Mouse (Mus musculus): Measurements from ENCODE around the gene Prr27. TPM values are rescaled to one million over a fixed set of nuclear protein-coding genes. Genes with fewer than 3 reads are reported as not detected.

Prr27 gene
- polyA plus RNA-seq (2021; fragmentation: Nextera tagmentation) = not detected in 2 replicates
- long read RNA-seq, experiment 1 = 0 reads
- long read RNA-seq, experiment 2 = 0 reads

DNA sequence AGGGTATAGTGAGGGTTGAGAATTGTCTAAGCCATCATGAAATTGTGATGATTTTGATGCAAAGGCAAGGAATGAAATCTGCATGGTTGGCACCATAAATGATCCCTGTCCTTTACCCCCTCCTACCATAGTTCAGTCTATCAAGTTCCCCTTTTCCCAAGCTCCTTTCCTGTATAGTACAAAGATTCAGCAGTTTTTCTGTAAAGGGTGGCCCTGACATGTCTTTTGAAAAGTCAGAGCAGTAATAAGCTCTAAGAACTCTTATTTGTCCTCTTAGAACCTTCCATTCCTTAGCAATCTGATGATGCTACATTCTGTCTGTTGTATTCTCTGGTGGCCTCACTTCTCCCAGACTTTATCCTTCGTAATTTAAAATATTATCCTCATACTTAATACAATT lies at the start of gene Prr27:
Gene Prr27 (plus strand): TSS at position 301 of the 400 bp plus-strand sequence.

DNA sequence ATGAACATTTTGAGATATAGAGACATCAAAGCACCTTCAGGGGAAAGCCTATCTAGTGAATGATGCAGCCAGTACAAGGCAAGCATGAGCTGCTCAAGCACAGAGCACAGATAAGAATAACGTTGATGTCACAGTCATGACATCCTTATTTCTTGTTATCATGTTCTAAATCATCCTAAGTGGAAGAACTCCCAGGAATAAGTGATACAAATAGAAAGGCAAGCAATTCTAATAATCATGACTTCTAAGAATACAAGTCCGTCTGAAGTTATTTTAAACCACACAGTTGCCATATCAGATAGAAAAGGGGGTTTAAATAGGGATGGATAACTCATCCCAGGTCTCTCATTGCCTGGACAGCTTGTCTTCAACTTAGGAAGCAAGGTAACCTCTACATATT lies 17.7 kb upstream of the Prr27 start, which contains the start of gene Csn1s2b:
Gene Csn1s2b (plus strand): TSS at position 301 of the 400 bp plus-strand sequence.

DNA sequence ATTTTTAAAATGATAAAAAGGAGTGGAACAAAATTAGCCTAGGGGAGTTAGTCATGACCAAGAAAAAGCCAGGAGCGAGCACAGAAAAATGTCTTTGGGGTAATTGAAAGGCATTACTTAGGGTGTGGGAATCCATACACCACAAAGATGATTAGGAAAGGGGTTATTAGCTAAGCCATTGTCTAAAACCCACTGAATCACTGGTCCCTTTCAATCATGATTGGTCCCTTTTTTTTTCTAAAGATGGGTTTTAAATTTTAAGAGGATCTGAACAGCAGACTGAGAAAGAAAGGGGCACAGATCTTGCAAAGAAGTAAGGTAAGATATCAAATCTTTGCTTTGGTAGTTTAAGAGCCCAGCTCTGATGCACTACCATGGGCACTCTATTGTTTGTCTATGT lies 59.2 kb downstream of the Prr27 start, which contains the start of gene Odam:
Gene Odam (plus strand): TSS at position 301 of the 400 bp plus-strand sequence.

Other genes starting within 250 kb of the Prr27 start
- not detected in 2 replicates for gene Sult1e1, start 234.1 kb upstream of the Prr27 start, polyA plus RNA-seq (2021; fragmentation: Nextera tagmentation)
- not detected in 2 replicates for gene Csn1s1, start 159.5 kb upstream of the Prr27 start, polyA plus RNA-seq (2021; fragmentation: Nextera tagmentation)
- not detected in 2 replicates for gene Csn2, start 126.1 kb upstream of the Prr27 start, polyA plus RNA-seq (2021; fragmentation: Nextera tagmentation)
- gene Csn1s2a, start 51.1 kb upstream of the Prr27 start, polyA plus RNA-seq (2021; fragmentation: Nextera tagmentation) = not detected in 2 replicates
- gene Csn1s2b, start 17.6 kb upstream of the Prr27 start, polyA plus RNA-seq (2021; fragmentation: Nextera tagmentation) = not detected in 2 replicates
- not detected in 2 replicates for gene Odam, start 59.3 kb downstream of the Prr27 start, polyA plus RNA-seq (2021; fragmentation: Nextera tagmentation)
- gene Csn3, start 99.9 kb downstream of the Prr27 start, polyA plus RNA-seq (2021; fragmentation: Nextera tagmentation) = not detected in 2 replicates
- gene 2310003L06Rik, start 143.8 kb downstream of the Prr27 start, polyA plus RNA-seq (2021; fragmentation: Nextera tagmentation) = not detected in 2 replicates
- gene Gm28434, start 143.8 kb downstream of the Prr27 start, polyA plus RNA-seq (2021; fragmentation: Nextera tagmentation) = not detected in 2 replicates
- gene Cabs1, start 153.8 kb downstream of the Prr27 start, polyA plus RNA-seq (2021; fragmentation: Nextera tagmentation) = not detected in 2 replicates
- gene Smr3a, start 176.9 kb downstream of the Prr27 start, polyA plus RNA-seq (2021; fragmentation: Nextera tagmentation) = not detected in 2 replicates